Mouse (Mus musculus) ES-Bruce4 (cell line): ENCODE measurements at regions not wholly inside any gene's neighbourhood (a gene's known extent, or its start where the extent isn't known, plus 50 kb on each side); places are given as distances from the start of the nearest gene placed in this dataset.

ENCODE experiments used
- H3K27ac ChIP-seq: 2 replicates; pipeline ENCODE4 v1.5.1; 2012; ENCODE audit warnings: low read length, inconsistent platforms; ENCODE audit not compliant: insufficient read depth
- H3K27me3 ChIP-seq: 2 replicates; pipeline ENCODE4 v1.6.1; 2012; ENCODE audit warnings: mild to moderate bottlenecking, low read length, inconsistent platforms; ENCODE audit not compliant: control insufficient read depth, poor library complexity, insufficient read depth, severe bottlenecking
- H3K36me3 ChIP-seq: 2 replicates; pipeline ENCODE4 v1.6.1; 2012; ENCODE audit warnings: inconsistent platforms, mild to moderate bottlenecking, low read length, moderate library complexity; ENCODE audit not compliant: control insufficient read depth, poor library complexity, insufficient read depth, severe bottlenecking
- H3K4me1 ChIP-seq: one replicate; pipeline ENCODE4 v1.8.1; 2011; ENCODE audit warnings: low read length; ENCODE audit not compliant: control insufficient read depth, insufficient read depth
- H3K4me3 ChIP-seq: 2 replicates; pipeline ENCODE4 v1.5.1; 2011; ENCODE audit warnings: low read depth, mild to moderate bottlenecking, low read length
- H3K9ac ChIP-seq: 2 replicates; pipeline ENCODE4 v1.6.1; 2012; ENCODE audit warnings: low read depth, mild to moderate bottlenecking, inconsistent platforms; ENCODE audit not compliant: poor library complexity, severe bottlenecking
- H3K9me3 ChIP-seq: replicated peaks from 2 replicates; pipeline ENCODE4 v1.6.1; 2012; ENCODE audit warnings: mild to moderate bottlenecking, low read length, inconsistent platforms; ENCODE audit not compliant: control insufficient read depth, poor library complexity, insufficient read depth, severe bottlenecking
- CTCF ChIP-seq: IDR thresholded peaks from one replicate; pipeline ENCODE4 v1.8.1; 2011; ENCODE audit warnings: low read depth, low read length
- EP300 ChIP-seq: IDR thresholded peaks from 2 replicates; pipeline ENCODE4 v1.6.1; 2011; ENCODE audit warnings: low read depth, low read length; ENCODE audit not compliant: insufficient read depth
- POLR2A ChIP-seq: IDR thresholded peaks from one replicate; pipeline ENCODE4 v1.8.1; 2011; ENCODE audit warnings: low read length; ENCODE audit not compliant: insufficient read depth

GRCm38 (mm10) chr2:123385622-123386418 lies 620.8 kb downstream of the Sqor start:
- no peaks in the 10 kb centered on the region for H3K9me3 ChIP-seq
- H3K27me3 ChIP-seq, result no peaks in the 10 kb centered on the region
- TF ChIP-seq CTCF (no peak), EP300 (no peak), POLR2A (no peak)
- H3K4me1 ChIP-seq, result no peaks in the 10 kb centered on the region
- H3K36me3 ChIP-seq, result no peaks in the 10 kb centered on the region
- H3K4me3 ChIP-seq, result no peak overlapping the region
- H3K27ac ChIP-seq, result peak overlapping the region; percentile 69; the same call in 1 of the 2 replicates
- no peak overlapping the region for H3K9ac ChIP-seq

- Histone ChIP-seq H3K27me3 (no peaks in the 10 kb centered on the region), H3K4me1 (no peaks in the 10 kb centered on the region), H3K36me3 (no peaks in the 10 kb centered on the region), H3K4me3 (no peak overlapping the region), H3K27ac (no peak overlapping the region), H3K9ac (no peak overlapping the region), H3K9me3 (no peaks in the 10 kb centered on the region)
- TF ChIP-seq POLR2A (no peak), EP300 (no peak), CTCF (no peak)
Observed at GRCm38 (mm10) chr2:123386773-123387604, 622.0 kb downstream of the Sqor start.

- Histone ChIP-seq H3K36me3 (no peaks in the 10 kb centered on the region), H3K27ac (no peak overlapping the region), H3K4me3 (no peak overlapping the region), H3K4me1 (no peaks in the 10 kb centered on the region), H3K9ac (no peak overlapping the region), H3K9me3 (no peaks in the 10 kb centered on the region), H3K27me3 (no peaks in the 10 kb centered on the region)
- TF ChIP-seq EP300 (no peak), POLR2A (no peak), CTCF (no peak)
Observed at GRCm38 (mm10) chr2:123390981-123391380, 625.9 kb downstream of the Sqor start.

GRCm38 (mm10) chr2:123394296-123394695 lies 629.3 kb downstream of the Sqor start:
- Histone ChIP-seq H3K4me3 (no peak overlapping the region), H3K36me3 (no peaks in the 10 kb centered on the region), H3K27ac (no peak overlapping the region), H3K27me3 (no peaks in the 10 kb centered on the region), H3K9me3 (no peaks in the 10 kb centered on the region), H3K9ac (no peak overlapping the region), H3K4me1 (no peaks in the 10 kb centered on the region)
- TF ChIP-seq EP300, result no peak
- no peak for TF ChIP-seq POLR2A
- TF ChIP-seq CTCF, result no peak

- H3K27me3 ChIP-seq, result no peaks in the 10 kb centered on the region
Observed at GRCm38 (mm10) chr2:123397551-123397950, 632.5 kb downstream of the Sqor start.

GRCm38 (mm10) chr2:123401064-123401463 lies 636.0 kb downstream of the Sqor start:
- Histone ChIP-seq H3K9me3 (no peaks in the 10 kb centered on the region), H3K4me1 (no peaks in the 10 kb centered on the region), H3K36me3 (no peaks in the 10 kb centered on the region), H3K27me3 (no peaks in the 10 kb centered on the region), H3K27ac (no peak overlapping the region), H3K9ac (no peak overlapping the region), H3K4me3 (no peak overlapping the region)
- no peak for TF ChIP-seq CTCF
- TF ChIP-seq POLR2A, result no peak
- TF ChIP-seq EP300, result no peak

More at GRCm38 (mm10) chr2:123397551-123397950, 632.5 kb downstream of the Sqor start:
- H3K36me3 ChIP-seq, result no peaks in the 10 kb centered on the region
- H3K9ac ChIP-seq, result no peak overlapping the region
- H3K4me1 ChIP-seq, result no peaks in the 10 kb centered on the region
- no peak for TF ChIP-seq CTCF
- no peak for TF ChIP-seq POLR2A
- TF ChIP-seq EP300, result no peak
- H3K9me3 ChIP-seq, result no peaks in the 10 kb centered on the region
- H3K27ac ChIP-seq, result no peak overlapping the region
- no peak overlapping the region for H3K4me3 ChIP-seq
